Mouse (Mus musculus): ENCODE results near the gene Trpc2. TPM values are rescaled to one million over a fixed set of nuclear protein-coding genes. Genes with fewer than 3 reads are reported as not detected.

Trpc2 gene
- polyA plus RNA-seq, 1 experiment from 2014 or later: 1.8 TPM

DNA sequence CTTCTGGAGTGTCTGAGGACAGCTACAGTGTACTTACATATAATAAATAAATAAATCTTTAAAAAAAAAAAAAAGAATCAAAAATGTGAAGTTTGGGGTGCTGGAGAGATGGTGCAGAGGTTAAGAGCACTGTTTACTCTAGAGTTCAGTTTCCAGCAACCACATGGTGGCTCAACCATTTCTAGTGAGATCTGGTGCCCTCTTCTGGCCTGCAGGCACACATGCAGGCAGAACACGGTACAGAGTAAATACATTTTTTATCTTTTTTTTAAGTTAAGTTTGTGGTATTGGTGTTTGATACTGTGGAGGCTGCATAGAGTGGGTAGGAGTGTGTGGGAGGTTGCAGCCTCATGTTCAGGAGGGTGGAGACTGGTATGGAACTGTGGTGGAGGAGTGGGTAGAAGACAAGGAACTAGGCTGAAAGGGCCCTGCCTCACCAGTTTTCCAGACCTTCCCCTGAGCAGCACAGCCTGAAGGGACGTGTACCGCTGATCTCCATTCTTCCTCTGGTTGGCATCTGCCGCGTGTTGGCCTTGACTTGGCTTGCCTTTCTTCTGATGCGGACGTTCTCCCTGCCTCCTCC lies 6.1 kb upstream of the Trpc2 start:
- no peak overlapping the region for H3K27ac ChIP-seq (replicated peaks)
- no peaks in the 10 kb centered on the region for H3K27me3 ChIP-seq
- no peaks in the 10 kb centered on the region for H3K4me1 ChIP-seq (replicated peaks)
- H3K9ac ChIP-seq: no peak overlapping the region
- peaks cover 88% of the 10 kb centered on the region for H3K36me3 ChIP-seq
- H3K4me2 ChIP-seq: no peak overlapping the region
- no peaks in the 10 kb centered on the region for H3K9me3 ChIP-seq
- ATAC-seq (ENCODE audit: low read depth): no peak
- WGBS: 80% methylated on average over 7 of the region's 7 CpGs
- no peak overlapping the region for H3K4me3 ChIP-seq

GRCm38 (mm10) chr7:102078517-102078916 lies 4.4 kb upstream of the Trpc2 start:
- peaks cover 90% of the 10 kb centered on the region for H3K36me3 ChIP-seq
- no peak overlapping the region for H3K27ac ChIP-seq (replicated peaks)
- ATAC-seq (ENCODE audit: low read depth): no peak
- no peaks in the 10 kb centered on the region for H3K9me3 ChIP-seq
- H3K4me3 ChIP-seq: no peak overlapping the region
- 81% methylated on average over 7 of the region's 7 CpGs for WGBS
- no peaks in the 10 kb centered on the region for H3K4me1 ChIP-seq (replicated peaks)
- no peak overlapping the region for H3K4me2 ChIP-seq
- no peaks in the 10 kb centered on the region for H3K27me3 ChIP-seq
- H3K9ac ChIP-seq: no peak overlapping the region

DNA sequence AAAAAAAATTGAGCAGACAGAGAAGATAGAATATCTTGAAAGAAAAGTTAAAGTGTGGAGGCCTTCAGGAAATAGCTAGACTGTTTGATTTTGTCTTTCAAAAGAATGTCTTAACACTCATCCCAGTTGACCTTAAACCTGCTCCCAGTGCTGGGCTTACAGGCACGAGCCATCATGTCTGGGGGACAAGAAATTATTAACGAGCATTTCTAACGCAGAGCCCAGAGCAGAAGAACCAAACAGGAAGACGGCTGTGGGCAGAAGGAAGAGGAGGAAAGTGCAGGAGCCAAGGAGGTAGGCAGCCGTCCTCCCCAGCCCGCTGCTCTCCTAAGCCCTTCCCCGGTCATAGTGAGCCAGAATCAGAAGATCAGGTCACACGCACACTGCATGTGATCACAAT lies 2.6 kb upstream of the Trpc2 start:
- H3K27me3 ChIP-seq: no peaks in the 10 kb centered on the region
- no peak overlapping the region for H3K27ac ChIP-seq (replicated peaks)
- H3K4me1 ChIP-seq (replicated peaks): no peaks in the 10 kb centered on the region
- H3K36me3 ChIP-seq: peaks cover 87% of the 10 kb centered on the region
- no peaks in the 10 kb centered on the region for H3K9me3 ChIP-seq
- H3K4me2 ChIP-seq: no peak overlapping the region
- ATAC-seq (ENCODE audit: low read depth): no peak
- no peak overlapping the region for H3K4me3 ChIP-seq
- 95% methylated on average over 8 of the region's 8 CpGs for WGBS
- no peak overlapping the region for H3K9ac ChIP-seq

GRCm38 (mm10) chr7:102081784-102082183 lies 1.1 kb upstream of the Trpc2 start:
- Histone ChIP-seq H3K9me3 (no peaks in the 10 kb centered on the region), H3K4me3 (no peak overlapping the region), H3K27ac (replicated peaks) (no peak overlapping the region), H3K4me2 (no peak overlapping the region), H3K9ac (no peak overlapping the region), H3K27me3 (no peaks in the 10 kb centered on the region), H3K4me1 (replicated peaks) (no peaks in the 10 kb centered on the region), H3K36me3 (peaks cover 84% of the 10 kb centered on the region)
- WGBS: 91% methylated on average over 5 of the region's 5 CpGs
- no peak for ATAC-seq (ENCODE audit: low read depth)

DNA sequence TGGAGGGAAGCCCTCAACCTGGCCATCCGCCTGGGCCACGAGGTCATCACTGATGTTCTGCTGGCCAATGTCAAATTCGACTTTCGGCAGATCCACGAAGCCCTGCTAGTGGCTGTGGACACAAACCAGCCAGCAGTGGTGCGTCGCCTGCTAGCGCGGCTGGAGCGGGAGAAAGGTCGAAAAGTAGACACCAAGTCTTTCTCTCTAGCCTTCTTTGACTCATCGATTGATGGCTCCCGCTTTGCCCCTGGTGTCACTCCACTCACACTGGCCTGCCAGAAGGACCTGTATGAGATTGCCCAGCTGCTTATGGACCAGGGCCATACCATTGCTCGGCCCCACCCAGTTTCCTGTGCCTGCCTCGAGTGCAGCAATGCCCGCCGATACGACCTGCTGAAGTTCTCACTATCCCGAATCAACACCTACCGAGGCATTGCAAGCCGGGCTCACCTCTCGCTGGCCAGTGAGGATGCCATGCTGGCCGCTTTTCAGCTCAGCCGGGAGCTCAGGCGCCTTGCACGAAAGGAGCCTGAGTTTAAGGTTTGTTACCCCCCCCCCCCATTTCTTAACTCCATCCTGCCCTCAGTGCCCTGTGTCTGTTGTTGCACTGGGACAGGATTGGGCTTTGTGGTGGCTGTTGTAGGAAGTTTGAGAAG lies 1.3 kb downstream of the Trpc2 start:
- Histone ChIP-seq H3K9me3 (no peaks in the 10 kb centered on the region), H3K4me1 (replicated peaks) (no peaks in the 10 kb centered on the region), H3K27me3 (no peaks in the 10 kb centered on the region), H3K4me3 (no peak overlapping the region), H3K36me3 (peaks cover 71% of the 10 kb centered on the region), H3K9ac (no peak overlapping the region), H3K4me2 (no peak overlapping the region), H3K27ac (replicated peaks) (no peak overlapping the region)
- 91% methylated on average over 26 of the region's 26 CpGs for WGBS
- no peak for ATAC-seq (ENCODE audit: low read depth)

GRCm38 (mm10) chr7:102087336-102087735 lies 4.4 kb downstream of the Trpc2 start:
- 0 out of 2 replicates have a peak, but pooled peaks cover 4% of the 10 kb centered on the region for H3K9me3 ChIP-seq
- H3K4me2 ChIP-seq: no peak overlapping the region
- no peak overlapping the region for H3K4me3 ChIP-seq
- ATAC-seq (ENCODE audit: low read depth): no peak
- H3K27ac ChIP-seq (replicated peaks): no peak overlapping the region
- H3K36me3 ChIP-seq: peaks cover 53% of the 10 kb centered on the region
- 90% methylated on average over 4 of the region's 4 CpGs for WGBS
- no peak overlapping the region for H3K9ac ChIP-seq
- no peaks in the 10 kb centered on the region for H3K4me1 ChIP-seq (replicated peaks)
- no peaks in the 10 kb centered on the region for H3K27me3 ChIP-seq

DNA sequence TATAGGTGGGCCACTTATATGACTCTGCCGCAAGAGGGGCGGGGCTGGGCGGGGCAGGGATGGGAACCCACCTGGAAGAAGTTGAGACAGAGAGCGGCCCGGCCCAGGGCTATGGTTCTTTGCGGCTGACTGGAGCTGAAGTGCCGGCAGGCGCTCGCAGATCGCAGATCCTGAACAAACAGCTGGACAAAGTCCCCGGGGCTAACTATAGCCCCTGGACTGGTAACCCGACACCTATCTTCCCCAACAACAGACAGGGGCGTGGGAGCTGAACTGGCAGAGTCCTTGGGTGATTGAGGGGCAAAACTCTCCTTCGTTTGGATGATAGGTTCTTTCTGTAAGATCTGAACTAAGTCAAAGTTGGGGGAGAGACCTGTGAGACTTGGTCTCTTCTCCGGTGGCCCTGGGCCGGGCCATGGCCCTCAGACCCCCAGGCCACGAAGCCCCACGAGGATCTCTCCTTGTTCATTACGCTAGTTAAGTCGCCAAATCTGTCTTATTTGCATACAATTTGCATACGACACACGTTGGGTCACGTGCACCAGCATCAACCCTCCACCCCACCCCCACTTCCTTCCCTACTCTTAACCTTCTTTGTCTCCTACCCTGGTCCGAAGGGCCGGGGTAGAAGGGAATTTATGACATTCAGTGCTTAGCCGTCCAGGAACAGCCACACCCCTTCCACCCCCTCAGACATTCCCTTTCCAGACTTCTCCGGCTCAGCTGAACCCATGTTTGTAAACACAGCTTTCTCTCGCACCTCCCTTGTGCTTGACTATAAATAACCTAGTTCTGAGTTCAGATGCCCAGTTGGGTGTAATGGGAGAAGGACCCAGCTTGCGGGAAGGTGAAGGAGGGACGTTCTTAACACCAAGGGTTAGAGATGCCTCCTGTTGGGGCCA lies 17.1 kb downstream of the Trpc2 start:
- peak overlapping the region; percentile 24 for H3K4me3 ChIP-seq
- H3K9me3 ChIP-seq: no peaks in the 10 kb centered on the region
- WGBS: 2% methylated on average over 30 of the region's 30 CpGs
- peak; percentile 57 for ATAC-seq (ENCODE audit: low read depth)
- H3K27ac ChIP-seq (replicated peaks): no peak overlapping the region
- H3K36me3 ChIP-seq: 0 out of 2 replicates have a peak, but pooled peaks cover 3% of the 10 kb centered on the region
- 0 out of 2 replicates have a peak, but pooled peaks cover 8% of the 10 kb centered on the region for H3K27me3 ChIP-seq
- peaks cover 24% of the 10 kb centered on the region for H3K4me1 ChIP-seq (replicated peaks)
- H3K4me2 ChIP-seq: peak overlapping the region; percentile 54
- peak overlapping the region; percentile 26; the same call in 1 of the 2 replicates for H3K9ac ChIP-seq

DNA sequence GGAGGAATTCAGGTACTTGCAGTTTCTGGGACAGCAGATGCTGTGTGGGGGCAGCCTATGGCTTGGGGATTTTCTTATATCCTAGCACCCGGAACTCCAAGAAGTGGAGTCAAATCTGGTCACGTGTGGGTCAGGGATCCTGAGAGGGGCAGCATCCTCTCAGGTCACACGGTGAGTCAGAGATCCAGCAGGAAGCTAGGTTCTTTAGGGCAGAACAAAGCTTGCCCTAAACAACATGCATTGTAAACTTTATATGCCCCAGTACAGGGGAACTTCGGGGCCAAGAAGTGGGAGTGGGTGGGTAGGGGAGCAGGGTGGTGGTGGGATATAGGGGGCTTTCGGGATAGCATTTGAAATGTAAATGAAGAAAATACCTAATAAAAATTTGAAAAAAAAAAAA lies 18.0 kb downstream of the Trpc2 start:
- Histone ChIP-seq H3K27ac (replicated peaks) (no peak overlapping the region), H3K36me3 (0 out of 2 replicates have a peak, but pooled peaks cover 2% of the 10 kb centered on the region), H3K9ac (no peak overlapping the region), H3K4me3 (no peak overlapping the region), H3K9me3 (no peaks in the 10 kb centered on the region), H3K4me1 (replicated peaks) (peaks cover 24% of the 10 kb centered on the region), H3K4me2 (no peak overlapping the region), H3K27me3 (0 out of 2 replicates have a peak, but pooled peaks cover 8% of the 10 kb centered on the region)
- ATAC-seq (ENCODE audit: low read depth): no peak
- WGBS: 27% methylated on average over 5 of the region's 5 CpGs

- no peak within 1 kb of the TSS for H3K4me3 ChIP-seq
- 30% methylated on average over 5 of the region's 5 CpGs for WGBS
- H3K4me1 ChIP-seq (replicated peaks): peaks cover 25% of the 10 kb centered on the region
- H3K9me3 ChIP-seq: no peaks in the 10 kb centered on the region
- no peak within 1 kb of the TSS for H3K4me2 ChIP-seq
- no peak within 1 kb of the TSS for H3K27ac ChIP-seq (replicated peaks)
- ATAC-seq (ENCODE audit: low read depth): no peak
- H3K36me3 ChIP-seq: no peaks in the 10 kb centered on the region
- 0 out of 2 replicates have a peak, but pooled peaks cover 8% of the 10 kb centered on the region for H3K27me3 ChIP-seq
- no peak within 1 kb of the TSS for H3K9ac ChIP-seq
These were observed 18.6 kb downstream of the Trpc2 start, which contains the start of gene Art1 for GRCm38 (mm10) chr7:102101487-102101886. Gene Art1, plus strand, starts transcription at chr7:102101743.

GRCm38 (mm10) chr7:102102241-102102640 lies 19.3 kb downstream of the Trpc2 start:
- Histone ChIP-seq H3K36me3 (no peaks in the 10 kb centered on the region), H3K4me2 (no peak overlapping the region), H3K4me3 (no peak overlapping the region), H3K27me3 (0 out of 2 replicates have a peak, but pooled peaks cover 8% of the 10 kb centered on the region), H3K4me1 (replicated peaks) (peaks cover 33% of the 10 kb centered on the region), H3K9me3 (no peaks in the 10 kb centered on the region), H3K27ac (replicated peaks) (no peak overlapping the region), H3K9ac (no peak overlapping the region)
- ATAC-seq (ENCODE audit: low read depth): no peak
- WGBS: 41% methylated on average over 8 of the region's 8 CpGs

- Histone ChIP-seq H3K27ac (replicated peaks) (no peak overlapping the region), H3K4me1 (replicated peaks) (peaks cover 33% of the 10 kb centered on the region), H3K4me3 (no peak overlapping the region), H3K36me3 (no peaks in the 10 kb centered on the region), H3K9me3 (no peaks in the 10 kb centered on the region), H3K27me3 (0 out of 2 replicates have a peak, but pooled peaks cover 8% of the 10 kb centered on the region), H3K4me2 (no peak overlapping the region), H3K9ac (no peak overlapping the region)
- WGBS: 51% methylated on average over 6 of the region's 6 CpGs
- no peak for ATAC-seq (ENCODE audit: low read depth)
These were observed 19.8 kb downstream of the Trpc2 start for GRCm38 (mm10) chr7:102102696-102103095.

DNA sequence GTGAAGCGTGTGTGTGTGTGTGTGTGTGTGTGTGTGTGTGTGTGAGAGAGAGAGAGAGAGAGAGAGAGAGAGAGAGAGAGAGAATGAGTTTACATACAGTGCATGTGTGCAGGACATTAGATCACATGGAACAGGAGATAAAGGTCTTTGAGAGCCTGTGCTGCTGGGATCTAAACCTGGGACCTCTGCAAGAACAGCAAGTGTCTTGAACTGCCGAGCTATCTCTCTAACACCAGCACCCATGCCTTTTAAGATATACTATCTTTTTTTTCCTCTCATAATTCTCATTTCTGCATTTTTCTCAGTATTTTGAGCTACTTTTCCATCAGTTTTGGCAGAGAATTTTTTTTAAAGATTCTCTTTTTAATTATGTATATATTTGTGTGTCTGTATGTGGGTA lies 20.6 kb downstream of the Trpc2 start:
- no peaks in the 10 kb centered on the region for H3K36me3 ChIP-seq
- 80% methylated on average over 2 of the region's 2 CpGs for WGBS
- no peak for ATAC-seq (ENCODE audit: low read depth)

More for the DNA sequence above, 20.6 kb downstream of the Trpc2 start:
- H3K27ac ChIP-seq (replicated peaks): no peak overlapping the region
- H3K27me3 ChIP-seq: 0 out of 2 replicates have a peak, but pooled peaks cover 8% of the 10 kb centered on the region
- H3K9me3 ChIP-seq: no peaks in the 10 kb centered on the region
- H3K9ac ChIP-seq: no peak overlapping the region
- H3K4me1 ChIP-seq (replicated peaks): peaks cover 33% of the 10 kb centered on the region
- no peak overlapping the region for H3K4me3 ChIP-seq
- H3K4me2 ChIP-seq: no peak overlapping the region
